In the genomic region with DNA sequence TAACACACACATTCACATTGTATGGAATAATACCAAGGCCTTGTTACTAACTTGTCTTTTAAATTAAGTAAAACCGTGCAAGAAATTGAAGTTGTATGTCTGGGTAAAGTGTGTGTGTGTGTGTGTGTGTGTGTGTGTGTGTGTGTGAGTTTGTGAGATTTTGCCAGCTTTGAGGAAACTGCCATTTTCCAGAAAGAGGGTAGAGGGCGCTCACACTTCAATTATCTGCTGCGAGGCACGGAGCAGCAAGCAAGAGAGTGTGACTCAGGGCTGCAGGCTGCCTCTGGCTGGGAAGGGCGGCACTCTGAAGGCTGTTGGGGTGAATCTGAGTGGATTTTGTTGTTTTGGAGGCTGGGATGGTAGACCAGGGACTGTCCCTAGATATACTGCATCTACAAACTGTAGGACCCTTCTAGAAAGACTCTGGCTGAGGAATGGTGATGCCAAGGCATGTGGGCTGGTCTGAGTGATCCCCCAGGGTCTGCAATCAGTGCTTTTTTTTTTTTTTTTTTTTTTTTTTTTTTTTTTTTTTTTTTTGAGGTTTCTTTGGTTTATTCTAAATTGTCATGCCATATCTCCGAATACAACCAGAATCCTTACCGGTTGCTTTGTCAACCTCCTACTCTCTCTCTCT, we compare ENCODE assay signal across 8 mouse cellular contexts. TPM values are rescaled to one million over a fixed set of nuclear protein-coding genes. Genes with fewer than 3 reads are reported as not detected.
DNase-seq lines count a peak whose midpoint lies in the region; ATAC-seq lines count a peak whose summit lies in the region.

No protein-coding gene starts in this region.

- H3K9me3 ChIP-seq in heart, embryonic 14.5 days (ENCODE audit: control insufficient read depth, low read length): no peaks in the 10 kb centered on the region
- no peaks in the 10 kb centered on the region for H3K9me3 ChIP-seq in heart, embryonic 10.5 days

- no peak overlapping the region for H3K4me3 ChIP-seq in heart, embryonic 14.5 days (ENCODE audit: control insufficient read depth in 1 of 2, insufficient read depth in 1 of 2, low read depth in 1 of 2, low read length in 2 of 2)
- no peak overlapping the region for H3K4me3 ChIP-seq in heart, embryonic 10.5 days

- DNase-seq in heart, embryonic 10.5 days (ENCODE audit: low spot score): no peak
- DNase-seq in NIH3T3 (ENCODE audit: low read depth): peak; percentile 77
- peak; percentile 67 for DNase-seq in heart, postnatal 4 days
- peak; percentile 51 for DNase-seq in layer of hippocampus, adult 9-11 months
- peak; percentile 65 for DNase-seq in right cerebral cortex, postnatal 25 days

- H3K4me1 ChIP-seq in heart, embryonic 14.5 days (ENCODE audit: control insufficient read depth in 2 of 2, insufficient read depth in 2 of 2, low read length in 2 of 2): no peaks in the 10 kb centered on the region
- no peaks in the 10 kb centered on the region for H3K4me1 ChIP-seq in heart, embryonic 10.5 days

- 6% methylated on average over 7 of the region's 7 CpGs for WGBS in heart, embryonic 14.5 days
- WGBS in heart, embryonic 10.5 days: 12% methylated on average over 7 of the region's 7 CpGs

- H3K27ac ChIP-seq in heart, embryonic 14.5 days (replicated peaks in 1 of 2; ENCODE audit: control insufficient read depth in 1 of 2, insufficient read depth in 1 of 2, low read depth in 2 of 2, low read length in 2 of 2): no peak overlapping the region
- H3K27ac ChIP-seq in heart, embryonic 10.5 days: no peak overlapping the region

- no peak overlapping the region for H3K9ac ChIP-seq in heart, embryonic 14.5 days (ENCODE audit: low read length)

- ATAC-seq in heart, embryonic 14.5 days (ENCODE audit: insufficient number of reproducible peaks, insufficient read depth, low FRiP score, low read depth): peak; percentile 35; the same call in 1 of the 2 replicates
- ATAC-seq in common myeloid progenitor, adult 5-6 weeks (replicated peaks; ENCODE audit: low read depth, poor library complexity, severe bottlenecking): peak; percentile 96
- peak; percentile 60 for ATAC-seq in megakaryocyte, adult 5-6 weeks (ENCODE audit: poor library complexity, severe bottlenecking)

- no peak overlapping the region for H3K4me2 ChIP-seq in heart, embryonic 14.5 days (ENCODE audit: low read length)

- H3K27me3 ChIP-seq in heart, embryonic 14.5 days (ENCODE audit: control insufficient read depth, insufficient read depth, low read length): peaks cover 69% of the 10 kb centered on the region
- peaks cover 77% of the 10 kb centered on the region for H3K27me3 ChIP-seq in heart, embryonic 10.5 days (ENCODE audit: insufficient read depth, poor library complexity, severe bottlenecking)

- H3K36me3 ChIP-seq in heart, embryonic 14.5 days (ENCODE audit: control insufficient read depth, insufficient read depth, low read length): no peaks in the 10 kb centered on the region
- no peaks in the 10 kb centered on the region for H3K36me3 ChIP-seq in heart, embryonic 10.5 days

RNA-seq across cellular contexts. Expression of a gene that starts 39.9 kb away (rescaled TPM):
- 66.2 and 66.5 TPM in 2 replicates for polyA plus RNA-seq in heart, embryonic 14.5 days (2014; fragmentation: Nextera tagmentation; extraction: Ambion mirVana)
- 34.2 and 39.2 TPM in 2 replicates for polyA plus RNA-seq in heart, embryonic 10.5 days (2016; fragmentation: Nextera tagmentation; extraction: Ambion mirVana)
- total RNA-seq in common myeloid progenitor, adult 5-6 weeks (2017): 21.2 and 23.2 TPM in 2 replicates
- 10 to 100 TPM; 65.6 to 71.0 TPM for total RNA-seq in heart, postnatal 4 days (2021)
- 17.0 and 23.7 TPM in 2 replicates for total RNA-seq in megakaryocyte, adult 5-6 weeks (2015)
- 12.0 and 12.2 TPM in 2 replicates for total RNA-seq in megakaryocyte, adult 5-6 weeks (2017)

Comparison
In these comparisons a context has a peak if more than half of its experiments do, and no peak if none do; other contexts are left out.
1. ATAC-seq: peak in every context shown above with its lines; median percentile 96 in common myeloid progenitor, adult 5-6 weeks; 60 in megakaryocyte, adult 5-6 weeks; 35 in heart, embryonic 14.5 days.